Mouse (Mus musculus) urinary bladder, adult 18-20 months (tissue): ENCODE data around the gene 9930111J21Rik1.
"Not testable (repeated sequence)": the region's sequence is repeated elsewhere in the genome, so short reads cannot be mapped to it uniquely, and the experiment has no call there.

Experiments
- DNase-seq, 2 experiments: peaks; one replicate each; pipeline ENCODE4 v3.0.0; 2022; ENCODE audit warnings: low spot score in 2 of 2, mixed read lengths in 2 of 2

9930111J21Rik1 gene

DNA sequence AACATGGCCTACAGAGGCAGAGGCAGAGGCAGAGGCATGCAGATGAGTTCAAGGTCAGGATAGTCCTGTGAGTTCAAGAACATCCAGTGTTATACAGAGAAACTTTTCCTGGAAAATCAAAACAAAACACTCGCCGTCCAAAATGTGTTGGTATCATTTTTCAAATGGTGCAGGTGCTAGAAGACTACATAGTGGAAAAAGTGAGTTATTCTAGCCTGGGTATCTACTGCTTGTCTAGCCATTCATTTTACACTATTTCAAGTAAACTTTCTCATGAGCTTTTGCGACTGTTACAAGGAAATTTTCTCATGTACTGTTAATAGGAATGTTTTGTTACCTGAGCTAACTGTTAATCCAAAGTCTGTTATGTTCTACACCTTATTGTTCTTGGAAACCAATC is 60.8 kb downstream of the 9930111J21Rik1 start:
- no peak for DNase-seq

DNA sequence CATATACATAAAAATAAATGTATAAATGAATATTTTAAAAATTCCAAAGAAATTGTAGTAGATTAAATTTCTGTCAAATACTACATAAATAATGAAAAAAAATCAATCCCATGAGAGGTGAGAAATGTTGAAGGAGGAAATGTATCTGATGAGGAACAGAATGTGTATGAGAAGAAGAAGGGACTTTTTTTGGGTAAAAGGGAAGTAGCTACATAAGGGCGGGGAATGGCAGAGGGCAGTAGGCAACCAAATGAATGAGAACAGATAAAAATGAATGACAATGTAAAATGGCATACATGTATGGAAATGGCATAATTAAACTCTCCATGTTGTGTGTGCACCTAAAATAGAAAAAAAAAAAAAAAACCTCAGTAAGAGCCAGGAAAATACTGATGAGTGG is 65.6 kb downstream of the 9930111J21Rik1 start:
- no peak for DNase-seq

DNA sequence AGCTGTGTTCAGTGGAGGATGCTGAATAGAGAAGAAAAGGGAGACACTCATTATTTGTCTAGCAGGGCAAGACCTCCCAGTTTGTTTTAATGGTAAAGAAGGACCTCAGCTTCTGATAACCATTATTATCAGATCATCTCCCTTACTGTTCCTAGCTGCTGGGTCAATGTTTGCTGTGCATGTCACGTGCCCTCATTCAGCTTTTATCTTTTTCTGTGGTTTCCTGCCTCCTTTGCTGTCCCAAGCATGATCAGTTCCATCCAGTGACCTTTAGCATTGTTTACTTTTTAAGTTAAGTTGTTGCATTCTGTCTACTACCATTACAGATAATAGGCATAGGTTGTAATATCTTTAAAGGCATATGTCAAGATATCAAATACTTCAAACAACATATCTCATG is 70.7 kb downstream of the 9930111J21Rik1 start:
- DNase-seq, result no peak

DNA sequence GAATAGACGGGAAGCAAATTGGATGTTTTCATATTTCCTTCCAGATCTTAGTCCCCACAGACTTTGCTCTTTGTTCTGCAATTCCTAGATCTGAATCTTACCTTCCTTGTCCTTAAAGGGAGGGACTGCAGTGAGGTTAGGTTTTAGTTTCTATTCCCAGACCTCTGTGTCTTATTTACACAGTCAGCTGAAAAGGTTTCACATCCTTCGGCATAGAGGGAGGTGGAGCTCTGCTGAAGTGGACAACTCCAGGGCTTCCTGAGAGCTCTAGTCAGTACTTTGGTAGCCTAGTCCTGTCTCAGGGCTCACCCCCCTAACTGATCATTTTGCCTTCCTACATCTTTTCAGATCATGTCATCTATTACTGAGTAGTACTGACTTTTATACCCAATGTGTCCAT is 77.2 kb downstream of the 9930111J21Rik1 start, which contains the start of gene Gm5431:
Gene Gm5431 (minus strand): TSS at position 194 of the 400 bp plus-strand sequence.
- DNase-seq, result no peak

DNA sequence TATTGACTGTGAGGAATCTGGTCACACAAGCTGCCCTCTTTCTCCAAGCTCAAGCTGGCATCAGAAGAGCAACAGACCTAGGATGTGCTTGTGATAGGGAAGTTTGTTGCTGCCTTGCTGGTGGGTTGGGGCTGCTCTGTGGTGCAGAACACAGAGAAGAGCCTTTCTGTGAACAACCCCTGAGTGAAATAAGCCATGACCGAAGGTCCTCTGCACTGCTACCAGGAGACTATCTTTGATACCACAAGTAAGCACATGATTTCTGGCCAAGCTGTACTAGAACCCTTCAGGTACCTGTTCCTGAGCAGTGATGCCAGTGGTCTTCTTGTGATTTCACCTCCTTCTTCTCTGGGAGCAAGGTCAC is 77.6 kb downstream of the 9930111J21Rik1 start:
- DNase-seq, result not testable (repeated sequence)

DNA sequence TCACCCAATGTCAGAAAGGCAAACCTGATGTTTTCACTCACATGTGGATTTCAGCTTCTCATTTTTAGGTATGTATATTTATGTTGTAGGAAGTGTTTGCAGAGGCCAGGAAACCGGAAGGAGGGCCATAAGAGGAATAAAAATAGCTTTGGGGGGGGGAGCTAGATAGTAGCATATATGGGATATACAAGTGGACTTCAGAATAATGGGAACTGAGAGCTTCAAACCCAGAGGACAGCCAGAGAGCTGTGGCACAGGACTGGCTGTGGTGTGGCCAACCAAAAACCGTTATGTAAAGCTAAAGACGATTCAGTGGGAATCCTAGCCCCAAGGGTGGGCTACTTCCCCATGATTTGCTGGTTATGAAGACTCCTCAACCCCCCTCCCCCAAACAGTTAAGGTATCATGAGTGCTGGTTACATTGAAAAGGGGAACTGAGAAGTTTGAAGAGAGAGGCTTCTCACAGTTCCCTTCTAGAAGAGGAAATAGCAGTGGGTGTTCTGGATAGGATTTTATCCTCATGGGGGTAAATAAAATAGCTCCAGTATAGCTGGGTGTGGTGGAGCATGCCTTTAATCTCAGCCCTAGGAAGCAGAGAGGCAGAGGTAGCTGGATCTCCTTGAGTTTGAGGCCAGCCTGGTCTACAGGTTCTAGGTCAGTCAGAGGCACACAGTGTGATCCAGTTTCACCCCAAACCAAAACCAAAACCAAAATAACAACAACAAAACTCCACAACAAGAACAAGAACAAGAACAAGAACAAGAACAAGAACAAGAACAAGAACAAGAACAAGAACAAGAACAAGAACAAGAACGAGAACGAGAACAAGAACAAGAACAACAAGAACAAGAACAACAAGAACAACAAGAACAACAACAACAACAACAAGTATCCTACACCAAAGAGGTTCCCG is 78.3 kb downstream of the 9930111J21Rik1 start:
- DNase-seq, result not testable (repeated sequence)

DNA sequence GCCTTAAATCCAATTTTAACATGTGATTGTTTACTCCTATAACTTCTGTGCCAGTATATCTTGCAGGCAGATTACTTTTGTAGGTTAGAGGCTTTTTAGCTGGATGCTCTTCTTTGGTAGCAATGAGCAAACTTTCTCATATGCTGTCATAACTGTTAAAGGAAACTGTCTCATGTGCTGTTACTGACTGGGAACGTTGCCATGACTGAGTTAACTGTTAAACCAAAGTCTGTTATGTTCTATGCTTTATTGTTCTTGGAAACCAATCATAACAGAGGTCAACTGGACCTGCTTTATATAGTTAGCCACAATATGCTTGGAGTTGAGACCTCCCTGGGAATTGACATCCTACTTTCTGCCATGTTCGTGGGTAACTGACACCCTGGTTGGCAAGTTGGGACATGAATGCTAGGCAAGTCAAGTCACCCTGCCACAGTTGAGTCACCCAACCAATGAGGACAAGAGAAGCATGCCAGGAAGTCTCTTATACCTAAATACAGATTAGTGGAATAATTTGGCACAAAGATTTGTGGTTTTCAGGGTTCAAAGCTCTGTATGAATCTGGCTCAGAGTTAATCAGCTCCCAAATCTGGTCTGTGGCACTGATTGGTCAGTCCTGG is 80.3 kb downstream of the 9930111J21Rik1 start:
- no peak for DNase-seq
